Mouse (Mus musculus) cerebellum, adult 9-11 months (tissue): ENCODE measurements at regions not wholly inside any gene's neighbourhood (a gene's known extent, or its start where the extent isn't known, plus 50 kb on each side); places are given as distances from the start of the nearest gene placed in this dataset.
"Not testable (repeated sequence)": the region's sequence is repeated elsewhere in the genome, so short reads cannot be mapped to it uniquely, and the experiment has no call there.

Source experiments
- DNase-seq: peaks from one replicate; pipeline ENCODE4 v3.0.0; 2022

DNA sequence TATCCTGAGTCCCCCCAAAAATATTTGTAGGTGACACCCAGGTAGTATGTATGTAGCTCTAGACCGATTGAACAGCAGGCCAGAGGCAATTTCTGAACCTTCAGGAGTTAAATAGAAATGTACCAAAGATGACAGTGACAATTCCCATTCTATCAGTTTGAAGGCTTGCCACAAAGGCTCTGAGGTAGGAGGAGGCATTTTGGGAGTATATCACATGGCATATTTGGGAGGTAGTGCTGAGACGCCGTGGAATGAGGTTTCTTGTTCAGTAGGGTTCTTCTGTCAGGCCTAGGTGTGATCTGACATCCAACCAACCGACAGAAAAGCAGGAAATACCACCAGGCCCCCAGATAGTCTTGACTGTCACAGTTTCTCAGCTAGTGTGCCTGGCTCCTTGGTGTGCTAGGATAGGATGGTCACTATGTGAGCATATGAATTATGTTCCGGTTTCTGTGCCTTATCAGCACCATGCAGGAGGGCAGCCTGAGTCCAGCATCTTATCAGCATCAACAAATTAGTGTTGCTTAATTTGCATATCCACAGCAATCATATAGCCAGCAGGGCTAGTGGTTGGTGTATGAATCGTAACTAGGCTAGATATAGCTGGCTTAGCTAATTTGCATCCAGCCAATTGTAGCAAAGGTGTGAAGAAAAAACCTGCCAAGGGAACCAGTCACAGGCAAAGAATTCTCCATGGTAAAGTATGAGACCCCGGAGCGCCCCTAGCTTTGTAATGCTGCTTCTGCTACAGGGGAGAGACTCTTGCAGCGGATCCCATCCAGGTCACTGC is 136.3 kb upstream of the Bcor start:
- no peak for DNase-seq

DNA sequence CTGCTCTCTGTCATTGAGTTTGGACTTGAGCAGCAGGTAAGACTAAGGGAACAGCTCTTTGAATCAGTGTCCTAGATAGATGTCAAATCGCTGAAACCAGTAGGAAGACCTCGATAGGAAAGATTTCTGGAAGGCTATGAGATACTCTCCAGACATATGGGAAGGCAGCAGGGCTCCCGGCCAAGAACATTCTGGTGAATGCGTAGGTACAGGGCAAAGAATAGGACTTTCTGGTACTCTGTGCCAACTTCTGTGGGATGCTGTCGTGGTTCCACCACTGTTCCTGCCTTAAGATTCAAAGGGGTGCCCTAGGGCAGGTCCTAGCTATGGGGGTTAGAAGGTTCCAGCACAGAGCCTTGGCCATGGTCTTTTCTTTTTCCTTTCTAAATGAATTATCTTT is 138.5 kb upstream of the Bcor start:
- DNase-seq: no peak

DNA sequence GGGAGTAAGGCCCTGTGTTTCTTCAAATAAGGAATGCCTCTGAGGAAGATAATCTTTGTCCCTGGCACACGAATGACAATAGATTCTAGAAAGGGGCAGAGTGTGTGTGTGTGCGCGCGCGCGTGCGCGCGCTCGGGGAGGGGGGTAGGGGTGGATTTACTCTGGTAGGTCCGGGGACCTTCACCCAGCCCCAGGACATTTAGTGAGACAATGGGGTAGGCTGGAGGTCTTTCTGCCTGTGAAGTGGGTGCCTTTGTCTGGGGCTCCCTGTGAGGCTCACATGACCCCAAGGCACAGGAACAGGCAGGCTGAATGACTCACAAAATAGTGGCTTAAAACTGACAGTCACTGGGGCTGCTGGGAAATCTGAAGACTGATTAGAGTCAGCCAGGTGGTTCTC is 139.1 kb upstream of the Bcor start:
- no peak for DNase-seq

DNA sequence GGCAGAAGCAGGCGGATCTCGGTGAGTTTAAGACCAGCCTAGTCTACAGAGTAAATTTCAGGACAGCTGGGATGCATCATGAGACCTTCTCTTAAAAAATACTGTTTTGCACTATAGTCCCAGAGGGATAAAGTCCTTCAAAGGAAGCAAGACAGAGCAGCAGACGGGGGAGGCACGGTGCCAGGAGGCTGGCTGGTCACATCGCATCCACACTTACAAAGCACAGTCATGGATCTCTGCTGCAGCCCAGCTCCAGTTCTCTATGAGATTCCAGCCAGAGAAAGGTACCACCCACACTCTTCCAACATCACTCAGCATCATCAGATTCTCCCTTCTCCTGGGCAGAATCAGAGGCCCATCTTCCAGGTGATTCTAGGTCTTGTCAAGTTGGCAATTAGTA is 144.5 kb upstream of the Bcor start:
- no peak for DNase-seq

DNA sequence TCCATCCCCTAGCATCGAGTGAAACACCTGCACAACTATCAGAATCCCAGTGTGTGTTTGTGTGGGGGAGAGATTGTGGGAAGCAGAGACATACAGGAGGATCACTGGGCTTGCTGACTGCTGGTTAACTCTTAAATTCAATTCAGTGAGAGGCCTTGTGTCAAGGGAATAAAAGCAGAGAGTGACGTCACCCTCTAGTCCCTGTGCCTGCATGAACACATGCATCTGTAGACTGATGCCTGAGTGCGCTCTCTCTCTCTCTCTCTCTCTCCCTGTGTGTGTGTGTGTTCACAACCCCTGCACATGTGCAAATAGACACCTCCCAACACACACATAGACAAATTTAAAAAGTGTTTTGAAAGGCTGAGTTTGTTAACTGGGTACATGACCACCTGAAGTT is 146.8 kb upstream of the Bcor start:
- DNase-seq: no peak

DNA sequence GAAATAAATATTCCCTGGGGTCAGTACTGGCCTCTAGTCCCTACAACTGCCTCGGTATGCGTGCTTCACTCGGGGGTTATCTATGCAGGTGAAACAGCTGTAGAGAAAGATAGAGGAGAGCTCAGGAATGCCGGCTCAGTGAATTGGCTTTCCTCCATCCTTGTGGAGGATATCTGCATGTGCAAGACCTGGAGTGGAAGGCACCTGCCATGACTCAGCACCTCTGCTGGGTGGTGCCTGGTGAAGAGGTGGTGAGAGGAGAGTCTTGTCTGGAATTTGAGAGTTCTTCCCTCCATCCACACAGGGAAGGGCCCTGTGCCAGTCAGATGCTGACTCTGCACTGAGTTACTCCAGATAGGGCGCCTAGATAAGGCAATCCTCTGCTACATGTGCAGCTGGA is 152.4 kb upstream of the Bcor start:
- DNase-seq: no peak

DNA sequence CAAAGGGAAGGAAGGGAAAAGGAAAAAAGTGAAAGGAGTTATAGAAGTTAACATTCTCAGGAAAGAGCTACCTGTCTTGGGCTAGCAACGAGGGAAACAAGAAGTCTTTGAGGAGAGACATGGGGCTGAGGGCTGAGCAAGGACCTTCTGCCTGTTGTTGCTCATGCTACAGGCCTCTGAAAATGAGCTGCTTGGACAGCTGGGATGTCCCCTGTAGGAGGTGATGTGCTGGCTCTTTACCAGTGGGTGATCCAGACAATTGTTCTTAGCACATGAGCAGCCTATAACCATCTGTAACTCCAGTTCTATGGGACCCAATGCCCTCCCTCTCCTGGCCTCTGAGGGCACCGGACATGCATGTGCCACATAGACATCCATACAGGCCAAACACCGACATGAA is 155.5 kb upstream of the Bcor start:
- DNase-seq: no peak

DNA sequence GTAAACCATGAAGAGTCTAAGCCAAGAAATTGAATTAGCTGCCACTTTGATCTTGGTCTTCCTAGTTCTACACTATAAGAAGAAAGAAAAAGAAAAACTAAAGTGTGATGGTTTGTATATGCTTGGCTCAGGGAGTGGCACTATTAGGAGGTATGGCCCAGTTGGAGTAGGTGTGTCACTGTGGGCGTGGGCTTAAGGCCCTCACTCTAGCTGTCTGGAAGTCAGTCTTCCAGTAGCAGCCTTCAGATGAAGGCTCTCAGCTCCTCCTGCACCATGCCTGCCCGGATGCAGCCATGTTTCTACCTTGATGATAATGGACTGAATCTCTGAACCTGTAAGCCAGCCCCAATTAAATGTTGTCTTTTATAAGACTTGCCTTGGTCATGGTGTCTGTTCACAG is 157.3 kb upstream of the Bcor start:
- DNase-seq: not testable (repeated sequence)

DNA sequence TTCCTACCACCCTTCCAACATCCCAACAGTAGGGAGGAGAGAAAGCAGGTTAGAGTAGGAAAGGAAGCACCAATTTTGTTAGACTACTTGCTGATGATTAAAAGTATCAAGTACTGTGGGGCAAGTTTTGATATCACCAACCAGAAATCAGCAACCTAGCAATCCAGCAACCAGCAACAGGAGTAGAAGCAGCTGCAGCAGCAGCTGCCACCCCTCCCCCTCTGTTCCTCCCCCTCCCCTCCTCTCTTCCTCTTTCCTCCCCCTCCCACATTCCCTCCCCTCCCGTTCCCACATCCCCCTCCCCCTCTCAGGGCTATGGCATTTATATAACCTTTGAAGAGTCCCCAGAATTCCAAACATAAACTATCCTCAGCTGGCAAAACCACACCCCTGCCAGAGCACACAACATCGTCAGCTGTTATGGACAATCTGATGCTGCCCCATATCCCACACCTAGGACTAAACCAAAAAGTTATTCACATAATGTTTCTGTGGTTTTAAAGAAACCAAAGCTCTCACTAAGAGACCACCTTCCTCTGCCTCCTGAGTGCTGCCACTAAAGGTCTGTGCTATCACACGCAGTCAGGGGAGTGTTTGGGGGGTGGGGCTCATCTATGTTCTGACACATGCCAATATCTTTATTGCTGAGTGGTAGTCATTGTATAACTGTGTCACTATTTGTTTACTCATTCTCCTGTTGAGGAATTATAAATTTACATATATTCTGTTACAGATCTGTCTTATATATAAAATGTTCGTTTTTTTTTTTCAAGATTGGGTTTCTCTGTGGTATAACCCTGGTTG is 158.9 kb upstream of the Bcor start:
- DNase-seq: no peak

DNA sequence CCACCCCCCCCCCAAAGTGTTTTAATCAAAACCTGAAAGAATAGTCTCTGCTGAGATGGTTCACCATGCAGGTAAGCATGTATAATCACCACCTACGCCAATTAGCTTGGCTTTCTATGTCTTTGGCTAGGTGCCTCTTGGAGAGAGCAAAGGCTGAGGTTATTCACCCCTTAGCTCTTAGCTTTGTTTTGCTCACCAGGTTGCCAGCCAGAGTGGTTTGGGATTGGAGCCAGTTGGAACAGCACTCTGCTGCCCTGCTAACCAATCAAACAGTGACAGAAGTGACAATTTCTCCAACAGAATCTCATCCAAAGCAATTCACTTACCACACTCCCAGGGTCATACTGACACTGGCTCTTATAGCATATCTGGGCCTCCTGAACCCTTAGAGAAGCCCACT is 162.3 kb upstream of the Bcor start:
- no peak for DNase-seq

DNA sequence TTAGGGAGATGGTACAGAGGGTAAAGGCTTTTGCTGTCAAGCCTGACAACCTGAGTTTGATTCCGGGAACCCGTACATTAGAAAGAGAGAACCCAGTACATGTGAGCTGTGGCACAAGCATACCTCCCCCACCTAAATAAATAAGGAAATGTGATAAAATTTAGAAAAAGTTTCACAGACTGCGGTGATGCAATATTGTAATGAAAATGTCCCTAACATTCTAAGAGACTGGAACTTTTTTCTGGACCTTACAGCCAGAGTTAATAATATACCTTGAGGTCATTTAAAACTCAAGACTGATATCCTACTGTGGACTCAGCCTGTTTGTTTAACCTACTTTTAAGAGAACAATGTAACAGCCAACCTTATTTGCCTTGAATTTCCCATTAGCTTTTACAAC is 163.1 kb upstream of the Bcor start:
- no peak for DNase-seq

DNA sequence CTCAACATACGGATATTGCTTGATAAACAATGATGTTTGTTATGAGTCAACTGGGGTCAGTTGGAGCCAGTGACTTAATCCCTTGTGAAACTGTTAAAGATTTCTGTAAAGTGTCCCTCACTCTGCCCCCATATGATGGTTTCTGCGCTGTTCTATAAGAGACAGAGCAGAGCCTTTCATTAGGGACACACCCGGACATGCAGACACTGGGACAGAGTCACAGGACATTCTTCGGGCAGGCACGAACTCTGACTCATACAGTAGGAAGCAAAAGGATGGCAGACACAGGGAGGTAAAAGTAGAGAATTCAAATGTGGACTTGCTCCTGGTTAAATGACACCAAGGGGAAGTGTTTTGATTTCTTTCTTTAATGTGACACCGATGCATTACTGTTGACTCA is 163.7 kb upstream of the Bcor start:
- DNase-seq: no peak

DNA sequence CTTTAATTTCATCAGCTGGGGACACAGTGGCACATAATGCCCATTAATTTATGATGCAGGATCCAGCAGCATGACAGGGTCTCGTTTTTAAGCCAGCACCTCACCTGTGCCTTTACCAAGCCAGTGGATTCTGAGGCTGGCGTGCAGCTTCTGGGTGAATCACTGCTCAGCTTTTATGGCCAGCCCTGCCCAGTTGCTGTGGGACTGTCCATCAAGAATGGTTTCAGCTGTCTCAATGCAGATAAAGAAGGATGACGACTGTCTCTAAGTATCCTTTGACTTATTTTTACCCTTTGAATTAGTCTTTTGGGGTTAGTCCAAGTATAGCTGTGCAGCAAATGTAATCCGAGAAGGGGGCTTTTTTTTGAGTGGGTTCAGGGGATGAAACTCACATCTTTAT is 167.3 kb upstream of the Bcor start:
- no peak for DNase-seq

DNA sequence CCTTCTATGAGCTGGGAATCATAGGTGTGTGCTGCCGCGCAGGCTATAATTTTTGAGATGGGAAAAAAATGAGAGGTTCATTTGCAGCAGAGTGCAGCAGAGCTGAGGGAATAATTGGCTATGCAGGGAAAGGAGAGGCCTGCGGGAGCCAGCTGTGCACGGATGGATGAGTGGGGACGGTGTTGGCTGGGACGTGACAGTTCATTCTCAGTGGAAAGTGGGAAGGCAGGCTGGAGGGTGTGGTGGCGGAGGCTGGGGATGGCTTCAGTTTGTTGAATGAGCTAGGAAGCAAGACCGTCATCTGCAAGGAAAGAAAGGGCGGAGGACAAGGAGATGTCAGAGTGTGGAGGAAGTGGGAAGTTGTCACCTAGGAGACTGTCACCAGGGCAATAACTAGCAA is 180.4 kb upstream of the Bcor start:
- DNase-seq: no peak

DNA sequence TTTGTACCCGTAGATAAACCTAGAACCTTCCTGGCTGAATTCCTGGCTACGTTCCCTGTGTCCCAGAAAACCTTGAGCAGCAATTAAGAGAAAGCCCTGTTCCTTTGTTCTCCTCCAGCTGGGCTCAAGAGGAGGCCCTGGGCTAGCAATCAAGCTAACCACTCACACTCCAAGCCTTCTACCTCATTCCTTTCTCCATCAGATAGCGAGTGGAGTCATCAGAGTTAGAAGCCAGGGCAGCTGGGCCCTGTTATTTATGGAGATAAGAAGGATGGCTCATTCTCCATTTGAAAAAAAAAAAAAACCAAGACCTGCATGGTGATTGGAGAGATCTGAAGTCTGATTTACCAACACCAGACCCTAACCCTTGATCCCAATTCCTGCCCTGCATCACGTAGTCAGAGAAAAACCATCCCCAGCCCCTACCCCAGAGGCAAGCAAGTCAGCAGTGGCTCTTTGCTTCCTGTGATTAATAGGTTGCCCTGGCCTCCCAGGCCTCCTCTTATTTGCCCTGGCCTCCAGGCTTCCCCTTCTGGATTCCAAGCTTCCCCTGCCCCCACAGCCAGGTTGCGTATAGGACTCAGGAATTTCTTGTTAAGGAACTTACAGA is 181.3 kb upstream of the Bcor start:
- no peak for DNase-seq

DNA sequence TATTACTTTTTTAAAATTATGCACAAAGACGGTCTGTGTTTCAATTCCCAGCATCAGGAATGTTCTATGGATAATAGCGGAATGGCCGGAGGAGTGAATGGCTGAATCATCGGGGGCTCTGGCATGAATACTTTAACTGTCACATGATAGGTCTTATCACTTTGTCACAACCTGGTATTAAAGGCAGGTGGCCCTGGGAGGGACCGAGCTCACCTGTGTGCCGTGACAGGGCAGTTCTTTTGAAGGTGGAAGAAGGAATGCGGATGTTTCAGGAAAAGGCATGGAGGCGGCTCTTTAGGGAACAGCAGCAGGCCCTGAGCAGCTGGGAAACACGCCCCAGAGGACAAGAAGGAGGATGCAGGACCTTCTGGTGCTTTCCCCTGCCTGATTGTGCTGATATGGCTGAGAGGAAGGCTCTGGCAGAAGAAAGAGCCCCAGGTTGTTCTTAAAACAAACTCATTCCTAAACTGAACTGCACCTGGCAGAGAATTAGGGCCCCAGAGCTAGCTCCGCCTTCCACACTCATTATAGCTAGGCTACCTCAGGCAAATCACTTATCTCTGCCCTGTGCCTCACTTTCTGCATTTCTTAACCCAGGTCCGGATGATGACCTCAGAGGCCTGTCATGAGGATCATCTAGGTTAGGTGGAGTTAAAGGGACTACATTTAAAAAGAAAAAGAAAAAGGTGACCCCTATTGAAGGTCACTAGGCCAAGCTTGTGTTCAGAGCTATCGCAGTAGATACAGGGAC is 184.8 kb upstream of the Bcor start:
- DNase-seq: no peak

DNA sequence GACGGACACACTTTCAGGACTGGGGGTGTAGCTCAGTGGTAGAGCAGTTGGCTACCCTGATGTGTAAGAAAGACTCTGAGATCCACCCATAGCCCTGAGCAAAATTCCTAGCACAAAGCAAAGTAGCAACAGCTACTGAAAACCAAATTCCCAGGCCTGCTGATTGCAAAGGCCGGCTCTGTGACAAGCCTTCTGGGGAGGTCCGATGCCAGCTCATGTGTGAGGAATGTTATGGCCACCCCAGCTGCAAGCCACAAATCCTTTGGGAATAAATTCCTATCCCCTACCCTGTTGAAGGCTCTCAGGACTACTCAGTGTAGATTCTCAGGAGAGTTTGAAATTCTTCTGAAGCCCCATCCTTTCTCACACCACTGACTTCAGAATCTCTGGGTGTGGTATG is 186.7 kb upstream of the Bcor start:
- no peak for DNase-seq

DNA sequence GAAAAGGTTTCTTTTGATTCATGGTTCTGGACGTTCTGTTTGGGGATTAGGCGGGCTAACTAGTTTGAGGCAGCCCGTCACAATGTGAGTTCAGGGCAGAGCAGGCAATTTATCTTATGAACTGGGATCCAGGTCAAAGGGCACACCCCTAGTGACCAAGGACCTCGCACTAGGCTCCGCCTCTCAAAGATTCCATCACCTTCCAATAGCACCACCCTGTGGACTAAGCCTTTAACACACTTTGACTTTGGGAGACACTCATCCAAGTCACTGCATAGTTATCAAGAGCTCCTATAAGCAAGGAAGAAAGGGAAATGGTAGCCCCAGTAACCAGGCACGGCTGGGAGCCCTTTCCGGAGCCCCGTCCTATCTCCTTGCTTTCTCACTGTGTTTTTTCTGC is 188.0 kb upstream of the Bcor start:
- DNase-seq: no peak

DNA sequence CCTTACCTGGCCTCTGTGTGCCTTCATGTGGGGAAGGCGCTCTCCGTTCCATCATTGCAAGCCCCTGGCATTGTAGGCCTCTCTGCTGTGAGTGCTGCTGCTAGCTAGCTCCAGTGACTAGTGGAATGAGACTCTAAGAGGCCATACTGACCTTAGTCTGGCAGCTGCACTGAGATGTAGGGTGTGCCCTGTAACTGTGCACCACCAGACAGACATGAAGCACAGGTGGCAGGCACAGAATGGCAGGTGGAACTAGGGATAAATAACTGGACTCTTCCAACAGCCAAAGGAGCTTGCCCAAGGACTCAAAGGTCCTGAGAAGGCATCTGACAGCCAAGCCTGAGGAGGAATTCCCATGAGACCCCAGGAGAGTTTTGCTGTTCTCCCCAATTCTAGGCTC is 194.7 kb upstream of the Bcor start:
- no peak for DNase-seq

DNA sequence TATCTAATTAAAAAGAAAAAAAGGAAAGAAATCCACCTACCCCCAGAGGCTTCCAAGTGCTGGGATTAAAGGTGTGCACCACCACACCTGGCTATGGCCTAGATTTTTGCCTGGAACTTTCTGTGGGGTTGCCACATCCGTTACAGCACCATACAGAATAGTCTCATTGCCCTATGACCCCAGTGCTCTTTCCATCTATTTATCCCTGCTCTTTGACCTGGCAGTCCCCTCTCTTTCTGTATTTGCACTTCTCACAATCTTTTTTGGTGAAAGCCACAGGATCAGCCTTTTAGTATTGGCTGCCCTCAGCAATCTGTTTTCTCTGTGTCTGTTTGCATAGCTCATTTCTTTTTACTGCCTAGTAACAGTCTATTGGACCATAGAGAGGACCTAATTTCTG is 197.9 kb upstream of the Bcor start:
- no peak for DNase-seq

DNA sequence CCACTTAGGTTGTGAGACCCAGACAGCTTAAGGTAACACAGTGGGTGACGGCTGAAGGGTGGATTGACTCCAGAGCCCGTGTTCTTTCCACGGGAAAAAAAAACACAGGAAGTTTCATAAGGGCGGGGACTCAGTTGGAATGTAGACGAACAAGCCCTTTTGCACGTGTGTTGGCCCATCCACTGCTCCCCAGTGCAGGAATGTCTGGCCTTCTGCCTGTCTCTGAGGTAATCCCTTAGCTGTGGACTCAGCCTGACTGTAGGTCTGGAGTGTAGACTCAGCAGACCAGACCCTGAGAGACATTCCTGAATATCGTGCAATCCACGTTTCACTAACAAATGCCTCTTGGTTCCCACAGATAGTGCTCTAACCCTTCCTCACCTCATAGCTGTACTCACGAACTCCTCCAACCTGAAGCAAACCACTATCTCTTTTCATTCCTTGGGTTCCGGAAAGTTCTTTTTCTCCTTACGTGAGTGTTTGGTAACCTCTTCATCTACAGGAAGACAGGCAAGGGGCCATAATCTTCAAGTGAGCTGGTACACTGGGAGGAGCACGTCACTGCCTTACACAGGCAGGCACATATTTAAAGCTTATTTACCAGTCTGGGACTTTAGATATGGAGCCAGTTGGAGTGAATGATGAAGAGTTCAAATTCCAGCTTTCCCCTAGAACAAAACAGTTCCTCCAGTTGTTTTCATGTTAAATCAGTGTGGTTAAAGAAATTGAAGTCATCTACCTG is 205.6 kb upstream of the Bcor start:
- DNase-seq: no peak

DNA sequence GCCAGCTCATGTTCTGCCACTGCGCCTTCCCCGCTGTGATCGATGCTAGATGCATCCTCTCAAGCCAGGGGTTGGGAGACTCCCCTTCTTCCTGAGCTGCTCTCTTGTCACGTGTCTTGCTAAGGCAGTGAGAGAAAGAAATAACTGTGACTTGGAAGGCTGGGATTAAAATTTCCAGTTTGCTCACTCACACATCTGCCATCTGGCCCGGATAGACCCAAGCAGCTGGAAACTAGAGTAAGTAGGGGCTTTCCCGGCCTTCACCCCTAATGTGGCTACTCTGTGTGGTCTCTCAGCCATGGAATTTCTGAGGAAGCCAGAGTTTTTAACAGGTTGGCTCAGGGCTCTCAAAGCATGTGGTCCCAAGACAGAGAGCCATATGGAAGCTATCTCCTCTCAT is 206.6 kb upstream of the Bcor start:
- DNase-seq: no peak

DNA sequence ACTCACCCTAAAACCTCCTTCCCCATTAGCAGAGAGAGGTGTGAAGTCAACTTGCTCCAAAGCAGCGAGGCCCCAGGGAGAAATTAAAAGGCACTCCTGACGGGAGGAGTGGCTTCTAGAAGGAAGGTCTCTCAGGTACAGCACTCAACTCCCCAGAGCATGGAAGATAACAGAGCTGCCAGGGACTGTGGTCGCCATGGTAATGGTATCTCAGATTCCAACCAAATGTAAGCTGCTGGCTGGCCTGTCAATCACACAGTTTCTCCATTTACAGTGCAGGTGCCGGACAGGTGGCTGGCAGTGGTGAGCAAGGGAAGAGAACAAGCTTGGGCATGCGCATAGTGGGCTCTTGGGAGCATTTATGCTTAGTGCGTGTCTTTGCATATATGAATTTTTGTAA is 213.5 kb upstream of the Bcor start:
- DNase-seq: no peak
